Mouse (Mus musculus) ES-Bruce4 (cell line): Measurements from ENCODE around the gene Dync1li1. TPM values are rescaled to one million over a fixed set of nuclear protein-coding genes. Genes with fewer than 3 reads are reported as not detected.

Experiments used
- H3K27ac ChIP-seq: 2 replicates; pipeline ENCODE4 v1.5.1; 2012; ENCODE audit warnings: low read length, inconsistent platforms; ENCODE audit not compliant: insufficient read depth
- H3K27me3 ChIP-seq: 2 replicates; pipeline ENCODE4 v1.6.1; 2012; ENCODE audit warnings: mild to moderate bottlenecking, low read length, inconsistent platforms; ENCODE audit not compliant: control insufficient read depth, poor library complexity, insufficient read depth, severe bottlenecking
- H3K36me3 ChIP-seq: 2 replicates; pipeline ENCODE4 v1.6.1; 2012; ENCODE audit warnings: inconsistent platforms, mild to moderate bottlenecking, low read length, moderate library complexity; ENCODE audit not compliant: control insufficient read depth, poor library complexity, insufficient read depth, severe bottlenecking
- H3K4me1 ChIP-seq: one replicate; pipeline ENCODE4 v1.8.1; 2011; ENCODE audit warnings: low read length; ENCODE audit not compliant: control insufficient read depth, insufficient read depth
- H3K4me3 ChIP-seq: 2 replicates; pipeline ENCODE4 v1.5.1; 2011; ENCODE audit warnings: low read depth, mild to moderate bottlenecking, low read length
- H3K9ac ChIP-seq: 2 replicates; pipeline ENCODE4 v1.6.1; 2012; ENCODE audit warnings: low read depth, mild to moderate bottlenecking, inconsistent platforms; ENCODE audit not compliant: poor library complexity, severe bottlenecking
- H3K9me3 ChIP-seq: replicated peaks from 2 replicates; pipeline ENCODE4 v1.6.1; 2012; ENCODE audit warnings: mild to moderate bottlenecking, low read length, inconsistent platforms; ENCODE audit not compliant: control insufficient read depth, poor library complexity, insufficient read depth, severe bottlenecking
- CTCF ChIP-seq: IDR thresholded peaks from one replicate; pipeline ENCODE4 v1.8.1; 2011; ENCODE audit warnings: low read depth, low read length
- EP300 ChIP-seq: IDR thresholded peaks from 2 replicates; pipeline ENCODE4 v1.6.1; 2011; ENCODE audit warnings: low read depth, low read length; ENCODE audit not compliant: insufficient read depth
- POLR2A ChIP-seq: IDR thresholded peaks from one replicate; pipeline ENCODE4 v1.8.1; 2011; ENCODE audit warnings: low read length; ENCODE audit not compliant: insufficient read depth
- polyA plus RNA-seq: library from polyadenylated mRNA; stranded (reverse); fragments of >200 nt; gene quantifications from 2 replicates; pipeline ENCODE4 v1.2.4, GENCODE M21; 2011; ENCODE audit warnings: low read depth; ENCODE audit not compliant: missing spikeins, insufficient read depth, insufficient read length

Gene Dync1li1
- polyA plus RNA-seq, 1 experiment, result 73.8 TPM

- Histone ChIP-seq H3K9ac (no peak overlapping the region), H3K4me1 (no peaks in the 10 kb centered on the region), H3K27ac (no peak overlapping the region), H3K4me3 (no peak overlapping the region), H3K27me3 (no peaks in the 10 kb centered on the region), H3K9me3 (no peaks in the 10 kb centered on the region), H3K36me3 (no peaks in the 10 kb centered on the region)
- TF ChIP-seq CTCF, result no peak
- no peak for TF ChIP-seq EP300
- TF ChIP-seq POLR2A, result no peak
Measured at GRCm38 (mm10) chr9:114767507-114767906, 78.9 kb downstream of the Dync1li1 start.

DNA sequence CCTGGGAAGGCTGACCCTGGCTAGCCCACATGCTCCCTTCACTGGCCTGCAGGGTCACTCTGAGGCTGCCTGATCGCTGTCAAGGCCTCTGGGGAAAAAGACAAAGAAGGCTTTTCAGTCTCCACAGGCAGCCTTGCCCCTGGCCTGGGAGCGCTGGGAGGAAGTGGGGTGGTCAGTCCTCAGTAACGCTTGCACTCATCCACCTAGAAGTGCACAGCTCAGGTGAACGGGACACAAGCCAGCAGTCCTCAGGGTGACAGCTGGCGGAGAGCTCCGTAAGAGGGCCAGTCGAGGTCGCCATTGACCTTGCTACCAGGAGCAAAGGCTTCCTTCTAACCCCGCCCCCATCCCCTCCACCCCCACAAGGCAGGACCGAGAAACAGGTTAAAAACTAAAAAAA is 79.5 kb downstream of the Dync1li1 start:
- H3K27ac ChIP-seq, result no peak overlapping the region
- no peaks in the 10 kb centered on the region for H3K36me3 ChIP-seq
- TF ChIP-seq POLR2A (no peak), EP300 (no peak), CTCF (no peak)
- no peak overlapping the region for H3K4me3 ChIP-seq
- no peaks in the 10 kb centered on the region for H3K27me3 ChIP-seq
- no peaks in the 10 kb centered on the region for H3K4me1 ChIP-seq
- no peaks in the 10 kb centered on the region for H3K9me3 ChIP-seq
- no peak overlapping the region for H3K9ac ChIP-seq

DNA sequence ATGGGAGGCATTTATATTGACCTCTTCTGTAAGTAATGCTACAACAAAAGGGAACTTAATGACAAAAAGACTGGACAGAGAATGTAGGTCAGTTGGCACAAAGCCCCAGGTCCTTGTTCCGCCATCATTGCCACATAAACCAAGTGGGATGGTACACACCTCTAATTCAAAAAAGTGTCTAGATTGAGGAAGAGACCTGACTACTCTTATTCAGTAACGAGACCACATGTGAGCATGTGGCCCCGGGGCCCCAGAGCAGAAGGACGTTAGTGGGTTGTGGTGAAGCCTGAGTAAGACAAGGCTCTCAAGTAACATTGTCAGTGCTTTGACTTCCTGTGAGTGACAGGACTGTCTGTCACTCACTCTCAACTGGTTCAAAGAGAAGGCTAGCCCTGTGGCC is 81.6 kb downstream of the Dync1li1 start:
- Histone ChIP-seq H3K4me3 (no peak overlapping the region), H3K27me3 (no peaks in the 10 kb centered on the region), H3K9ac (no peak overlapping the region), H3K27ac (no peak overlapping the region), H3K36me3 (no peaks in the 10 kb centered on the region), H3K4me1 (no peaks in the 10 kb centered on the region), H3K9me3 (no peaks in the 10 kb centered on the region)
- TF ChIP-seq EP300 (no peak), CTCF (no peak), POLR2A (no peak)

DNA sequence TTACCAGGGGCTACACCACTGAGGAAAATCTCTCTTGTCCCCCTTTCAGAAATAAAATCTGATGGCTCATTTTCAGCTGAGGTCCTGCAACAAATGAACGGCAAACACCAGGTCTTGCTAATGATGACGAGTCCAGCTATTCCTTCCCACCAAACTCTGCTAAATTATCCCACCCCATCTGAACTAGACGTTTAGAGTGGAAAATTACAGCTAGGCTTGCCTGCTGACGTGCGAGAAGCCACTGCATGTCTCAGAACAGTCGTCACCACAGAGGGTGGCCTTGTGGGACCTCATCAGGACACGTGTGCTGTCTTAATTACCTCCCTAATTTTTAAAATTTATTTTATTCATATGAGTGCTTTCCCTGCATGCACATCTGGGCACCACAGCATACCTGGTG is 83.0 kb downstream of the Dync1li1 start:
- no peaks in the 10 kb centered on the region for H3K4me1 ChIP-seq
- TF ChIP-seq CTCF (no peak), POLR2A (no peak)
- no peak overlapping the region for H3K4me3 ChIP-seq
- no peaks in the 10 kb centered on the region for H3K9me3 ChIP-seq
- H3K27me3 ChIP-seq, result no peaks in the 10 kb centered on the region
- H3K27ac ChIP-seq, result no peak overlapping the region
- no peaks in the 10 kb centered on the region for H3K36me3 ChIP-seq
- H3K9ac ChIP-seq, result no peak overlapping the region

Other genes starting within 250 kb of the Dync1li1 start
- 0.57 and 1.4 TPM in 2 replicates for gene Ccr4, start 183.9 kb upstream of the Dync1li1 start, polyA plus RNA-seq
- gene C130032M10Rik, start 173.1 kb upstream of the Dync1li1 start, polyA plus RNA-seq, result not detected in 2 replicates
- gene Trim71, start 124.4 kb upstream of the Dync1li1 start, polyA plus RNA-seq, result 120 and 122 TPM in 2 replicates
- 57.6 and 61.0 TPM in 2 replicates for gene Cnot10, start 48.6 kb upstream of the Dync1li1 start, polyA plus RNA-seq
- 47.4 and 49.3 TPM in 2 replicates for gene Cmtm6, start 42.3 kb downstream of the Dync1li1 start, polyA plus RNA-seq
- 60.6 and 63.7 TPM in 2 replicates for gene Cmtm7, start 93.1 kb downstream of the Dync1li1 start, polyA plus RNA-seq
- 7.8 and 8.2 TPM in 2 replicates for gene Cmtm8, start 155.4 kb downstream of the Dync1li1 start, polyA plus RNA-seq
- 14.4 and 14.5 TPM in 2 replicates for gene Gpd1l, start 245.2 kb downstream of the Dync1li1 start, polyA plus RNA-seq